Mouse (Mus musculus) G1E (cell line): Measurements from ENCODE around the gene Ntrk1.

Experiments
- CTCF ChIP-seq: IDR thresholded peaks from 2 replicates; pipeline ENCODE4 v1.5.1; 2012; ENCODE audit warnings: low read depth, low read length, inconsistent platforms, mixed read lengths
- GATA1 ChIP-seq: IDR thresholded peaks from 2 replicates; pipeline ENCODE4 v1.6.1; 2012; ENCODE audit warnings: borderline replicate concordance, low read length, inconsistent platforms, mixed read lengths
- GATA2 ChIP-seq: IDR thresholded peaks from 2 replicates; pipeline ENCODE4 v1.6.1; 2012; ENCODE audit warnings: low read depth, low read length, inconsistent platforms, borderline replicate concordance
- POLR2AphosphoS5 ChIP-seq: IDR thresholded peaks from 2 replicates; pipeline ENCODE4 v1.6.1; 2012; ENCODE audit warnings: low read depth, low read length, inconsistent platforms; ENCODE audit not compliant: insufficient replicate concordance
- TAL1 ChIP-seq: conservative IDR thresholded peaks from 2 replicates; pipeline ENCODE4 v1.6.1; 2012; ENCODE audit warnings: low read depth, low read length, inconsistent platforms, mixed read lengths

- TF ChIP-seq CTCF (no peak), TAL1 (no peak), GATA1 (no peak), POLR2AphosphoS5 (no peak), GATA2 (no peak)
These were observed 5.2 kb downstream of the Ntrk1 start for GRCm38 (mm10) chr3:87789768-87790167.
